Mouse (Mus musculus) forebrain, embryonic 16.5 days (tissue): ENCODE results near the gene Trim24. TPM values are rescaled to one million over a fixed set of nuclear protein-coding genes. Genes with fewer than 3 reads are reported as not detected.
A peak's percentile ranks its signal among the peaks of the same experiment; 100 is the strongest.

Experiments
- ATAC-seq: fragments of 200-750 bp; cut with Nextera tagmentation; 2 replicates; pipeline ENCODE4 v1.8.0; 2017; ENCODE audit warnings: mild to moderate bottlenecking, moderate library complexity
- H3K27ac ChIP-seq: fragments of 300-500 bp; sonication (generic); 2 replicates; pipeline ENCODE4 v1.5.1; 2014; ENCODE audit warnings: low read length, control low read depth
- H3K27me3 ChIP-seq: fragments of 300-500 bp; sonication (generic); replicated peaks from 2 replicates; pipeline ENCODE4 v1.6.1; 2014; ENCODE audit warnings: low read length; ENCODE audit not compliant: control insufficient read depth, insufficient read depth
- H3K36me3 ChIP-seq: fragments of 300-500 bp; sonication (generic); 2 replicates; pipeline ENCODE4 v1.6.1; 2014; ENCODE audit not compliant: control insufficient read depth, insufficient read depth
- H3K4me1 ChIP-seq: fragments of 300-500 bp; sonication (generic); replicated peaks from 2 replicates; pipeline ENCODE4 v1.6.1; 2014; ENCODE audit warnings: low read length; ENCODE audit not compliant: control insufficient read depth, insufficient read depth
- H3K4me2 ChIP-seq: fragments of 300-500 bp; sonication (generic); 2 replicates; pipeline ENCODE4 v1.6.1; 2014; ENCODE audit warnings: mild to moderate bottlenecking, low read length, control low read depth
- H3K4me3 ChIP-seq: fragments of 300-500 bp; sonication (generic); replicated peaks from 2 replicates; pipeline ENCODE4 v1.5.1; 2014; ENCODE audit warnings: mild to moderate bottlenecking, low read length, control low read depth
- H3K9ac ChIP-seq: fragments of 300-500 bp; sonication (generic); replicated peaks from 2 replicates; pipeline ENCODE4 v1.6.1; 2014; ENCODE audit warnings: low read depth, low read length, control low read depth
- H3K9me3 ChIP-seq: fragments of 300-500 bp; sonication (generic); 2 replicates; pipeline ENCODE4 v1.6.1; 2016; ENCODE audit warnings: low read length; ENCODE audit not compliant: control insufficient read depth
- WGBS: fragments of 180-500 bp; shearing (Covaris S2); extraction: QIAGEN DNeasy Blood & Tissue Kit; methylation state at CpG from one replicate; pipeline ENCODE4 v1.1.7; 2014; 5-methylcytosine and 5-hydroxymethylcytosine counted together
- polyA plus RNA-seq: library from polyadenylated mRNA; unstranded; fragments of >200 nt; fragmentation: Nextera tagmentation; extraction: Ambion mirVana; gene quantifications from 2 replicates; pipeline ENCODE4 v1.2.1, GENCODE M21; 2015

Trim24 gene
- polyA plus RNA-seq, 1 experiment from 2014 or later: 15.6 TPM

- no peaks in the 10 kb centered on the region for H3K27me3 ChIP-seq
- 85% methylated on average over 4 of the region's 4 CpGs for WGBS
- no peak overlapping the region for H3K4me2 ChIP-seq
These were observed 12.5 kb upstream of the Trim24 start for GRCm38 (mm10) chr6:37858126-37858525.

GRCm38 (mm10) chr6:37862893-37863292, 7.7 kb upstream of the Trim24 start:
- Histone ChIP-seq H3K4me2 (no peak overlapping the region), H3K27me3 (no peaks in the 10 kb centered on the region), H3K9me3 (no peaks in the 10 kb centered on the region), H3K9ac (no peak overlapping the region), H3K27ac (no peak overlapping the region), H3K36me3 (no peaks in the 10 kb centered on the region), H3K4me3 (no peak overlapping the region), H3K4me1 (no peaks in the 10 kb centered on the region)
- WGBS: 91% methylated on average over 7 of the region's 7 CpGs
- ATAC-seq: no peak

More at GRCm38 (mm10) chr6:37858126-37858525, 12.5 kb upstream of the Trim24 start:
- H3K4me3 ChIP-seq: no peak overlapping the region
- H3K4me1 ChIP-seq: no peaks in the 10 kb centered on the region
- H3K9ac ChIP-seq: no peak overlapping the region
- H3K9me3 ChIP-seq: no peaks in the 10 kb centered on the region
- ATAC-seq: no peak
- no peak overlapping the region for H3K27ac ChIP-seq
- no peaks in the 10 kb centered on the region for H3K36me3 ChIP-seq

DNA sequence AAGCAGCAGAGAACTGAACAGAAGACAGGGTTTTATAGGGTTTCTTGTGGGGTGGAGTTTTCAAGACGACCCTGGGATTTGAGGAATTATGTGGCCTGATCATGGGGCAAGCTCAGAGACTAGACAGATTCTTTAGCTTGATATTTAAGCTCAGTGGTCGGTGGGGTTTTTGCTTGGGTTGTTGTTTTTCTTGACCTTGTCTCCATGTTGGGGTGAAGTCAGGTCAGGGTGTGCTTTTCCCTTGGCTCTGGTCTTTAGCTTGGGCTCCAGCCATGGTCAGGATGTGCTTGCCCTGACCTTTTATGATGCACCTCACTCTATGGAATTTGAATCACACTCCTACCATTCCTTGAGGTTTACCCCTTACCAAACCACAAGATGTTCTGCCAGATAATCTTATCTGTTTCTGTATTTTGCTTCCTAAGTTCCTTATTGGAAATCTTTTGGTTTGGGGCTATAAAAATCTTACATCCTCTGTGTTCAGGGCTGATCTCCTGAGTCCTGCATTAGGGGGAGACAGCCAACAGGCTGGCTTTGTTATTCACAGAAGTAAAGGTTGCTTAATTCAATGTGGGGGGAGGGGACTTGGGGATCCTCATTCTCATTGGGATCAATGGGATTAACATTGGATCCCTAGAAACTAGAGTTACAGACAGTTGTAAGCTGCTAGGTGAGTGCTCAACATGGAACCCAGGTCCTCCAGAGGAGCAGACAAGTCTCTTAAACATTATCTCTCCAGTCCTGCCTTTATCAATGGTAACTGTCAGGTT, 6.5 kb upstream of the Trim24 start:
- Histone ChIP-seq H3K36me3 (no peaks in the 10 kb centered on the region), H3K9ac (no peak overlapping the region), H3K9me3 (no peaks in the 10 kb centered on the region), H3K27ac (no peak overlapping the region), H3K4me3 (no peak overlapping the region), H3K4me1 (no peaks in the 10 kb centered on the region), H3K27me3 (no peaks in the 10 kb centered on the region), H3K4me2 (no peak overlapping the region)
- WGBS: 70% methylated on average over 2 of the region's 2 CpGs
- ATAC-seq: no peak

- Histone ChIP-seq H3K9me3 (peaks cover 31% of the 10 kb centered on the region), H3K27me3 (no peaks in the 10 kb centered on the region), H3K4me2 (peak overlapping the region; percentile 50), H3K36me3 (peaks cover 3% of the 10 kb centered on the region; the same call in 1 of the 2 replicates), H3K4me1 (no peaks in the 10 kb centered on the region), H3K9ac (peak overlapping the region; percentile 92), H3K27ac (peak overlapping the region; percentile 98), H3K4me3 (peak overlapping the region; percentile 70)
- WGBS: under 1% methylated on average over 64 of the region's 70 CpGs
- peak; percentile 56 for ATAC-seq
These were observed 683 bp downstream of the Trim24 start for GRCm38 (mm10) chr6:37871137-37871851.

GRCm38 (mm10) chr6:37872861-37873260, 2.2 kb downstream of the Trim24 start:
- H3K36me3 ChIP-seq: peaks cover 17% of the 10 kb centered on the region

DNA sequence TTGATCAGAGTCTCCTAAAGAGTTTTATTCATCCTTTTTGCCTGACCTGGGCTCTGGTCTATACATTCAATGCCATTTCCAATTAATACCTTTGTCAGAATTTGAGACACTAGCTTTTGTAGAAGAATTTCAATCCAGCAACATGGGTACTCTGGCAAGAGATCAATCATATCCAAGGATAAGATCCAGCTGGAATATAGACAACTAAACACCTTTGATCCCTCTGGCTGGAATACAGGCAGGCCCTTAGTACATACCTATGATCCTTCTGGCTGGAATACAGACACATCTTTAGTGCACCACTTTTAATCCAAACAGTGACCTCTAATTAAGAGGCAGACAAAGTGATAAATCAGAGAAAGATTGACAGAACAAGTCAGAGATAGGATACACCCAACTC, 3.1 kb downstream of the Trim24 start:
- peaks cover 23% of the 10 kb centered on the region for H3K36me3 ChIP-seq
- no peak overlapping the region for H3K27ac ChIP-seq
- H3K9me3 ChIP-seq: peaks cover 47% of the 10 kb centered on the region
- no peaks in the 10 kb centered on the region for H3K27me3 ChIP-seq
- no peak overlapping the region for H3K9ac ChIP-seq
- no peak overlapping the region for H3K4me2 ChIP-seq
- no peak for ATAC-seq
- no peaks in the 10 kb centered on the region for H3K4me1 ChIP-seq
- no peak overlapping the region for H3K4me3 ChIP-seq

More at GRCm38 (mm10) chr6:37872861-37873260, 2.2 kb downstream of the Trim24 start:
- H3K27me3 ChIP-seq: no peaks in the 10 kb centered on the region
- peaks cover 46% of the 10 kb centered on the region for H3K9me3 ChIP-seq
- no peaks in the 10 kb centered on the region for H3K4me1 ChIP-seq
- WGBS: 97% methylated on average over 1 of the region's 1 CpGs
- H3K4me3 ChIP-seq: no peak overlapping the region
- ATAC-seq: no peak
- H3K9ac ChIP-seq: no peak overlapping the region
- H3K4me2 ChIP-seq: no peak overlapping the region
- H3K27ac ChIP-seq: no peak overlapping the region

DNA sequence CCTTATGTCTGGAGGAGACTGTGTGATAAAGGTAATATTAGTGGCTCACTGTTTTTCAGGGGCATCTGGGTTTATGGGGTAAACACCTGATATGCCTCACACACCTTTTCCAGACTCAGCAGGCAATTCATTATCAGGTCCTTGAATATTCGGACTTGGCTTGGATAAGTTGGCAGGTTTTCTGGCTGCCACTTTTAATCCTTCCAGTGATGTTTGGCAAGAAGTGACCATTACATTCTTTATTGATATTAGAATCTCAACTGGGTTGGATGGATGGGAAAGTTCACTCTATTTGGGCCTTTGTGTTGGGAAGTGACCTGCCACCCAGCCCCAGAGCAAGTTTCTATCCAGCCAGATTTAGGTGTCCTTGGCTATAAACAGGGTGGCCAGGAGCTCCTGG, 7.6 kb downstream of the Trim24 start:
- no peak for ATAC-seq
- Histone ChIP-seq H3K4me2 (no peak overlapping the region), H3K27me3 (no peaks in the 10 kb centered on the region), H3K27ac (no peak overlapping the region), H3K4me1 (no peaks in the 10 kb centered on the region), H3K9me3 (peaks cover 55% of the 10 kb centered on the region), H3K9ac (no peak overlapping the region), H3K4me3 (no peak overlapping the region), H3K36me3 (peaks cover 35% of the 10 kb centered on the region)
- 100% methylated on average over 1 of the region's 1 CpGs for WGBS

DNA sequence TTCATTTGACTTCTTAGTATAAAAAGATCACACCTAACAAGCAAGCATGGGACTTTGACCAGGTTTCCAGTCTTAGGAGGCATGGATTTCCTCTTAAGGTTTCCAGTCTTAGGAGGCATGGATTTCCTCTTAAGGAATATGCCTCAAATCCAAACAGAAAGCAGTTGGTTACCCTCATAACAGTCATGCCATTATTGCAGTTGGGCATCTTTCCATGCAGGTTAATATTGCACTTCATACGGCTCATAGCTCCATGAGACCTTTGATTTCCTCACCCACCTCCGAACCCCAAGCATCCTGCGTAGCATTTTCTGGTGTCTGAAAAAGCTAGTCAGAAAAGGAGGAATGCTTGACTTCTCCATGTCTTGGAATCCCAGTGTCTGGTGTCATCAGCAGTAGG, 10.0 kb downstream of the Trim24 start:
- no peak for ATAC-seq
- WGBS: 99% methylated on average over 3 of the region's 3 CpGs
- Histone ChIP-seq H3K9me3 (peaks cover 38% of the 10 kb centered on the region), H3K4me1 (no peaks in the 10 kb centered on the region), H3K27me3 (no peaks in the 10 kb centered on the region), H3K36me3 (peaks cover 35% of the 10 kb centered on the region), H3K9ac (no peak overlapping the region), H3K4me3 (no peak overlapping the region), H3K27ac (no peak overlapping the region), H3K4me2 (no peak overlapping the region)

DNA sequence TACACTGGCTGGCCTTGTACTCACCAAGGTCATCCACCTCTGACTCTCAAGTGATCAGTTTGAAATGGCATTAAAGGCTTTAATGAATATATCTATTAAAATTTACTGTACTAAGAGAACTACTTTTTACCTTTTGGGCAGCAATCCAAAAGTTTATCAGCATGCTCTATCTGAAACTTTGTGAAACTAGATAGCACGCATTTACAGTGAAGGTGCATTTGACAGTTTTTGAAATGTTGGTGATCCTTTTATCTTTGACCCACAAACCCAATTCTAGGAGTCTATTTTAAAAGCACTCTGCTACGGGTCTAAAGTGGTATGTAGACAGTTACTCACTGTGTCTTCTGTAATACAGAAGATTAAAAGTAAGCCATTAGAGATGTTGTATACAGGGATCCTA, 23.0 kb downstream of the Trim24 start:
- Histone ChIP-seq H3K4me3 (no peak overlapping the region), H3K4me2 (no peak overlapping the region), H3K9ac (no peak overlapping the region), H3K36me3 (no peaks in the 10 kb centered on the region; the same call in 1 of the 2 replicates), H3K27me3 (no peaks in the 10 kb centered on the region), H3K4me1 (peaks cover 8% of the 10 kb centered on the region; the same call in 1 of the 2 replicates), H3K9me3 (peaks cover 6% of the 10 kb centered on the region; the same call in 1 of the 2 replicates), H3K27ac (no peak overlapping the region)
- no peak for ATAC-seq
- 96% methylated on average over 2 of the region's 2 CpGs for WGBS
